Mouse (Mus musculus): ENCODE data around the gene Slc8a1. TPM values are rescaled to one million over a fixed set of nuclear protein-coding genes. Genes with fewer than 3 reads are reported as not detected.

The Slc8a1 gene
- polyA plus RNA-seq, 1 experiment from 2014 or later, result 5.1 TPM

- ATAC-seq, result no peak
- H3K4me3 ChIP-seq (replicated peaks), result no peak overlapping the region
- no peak overlapping the region for H3K4me2 ChIP-seq (replicated peaks)
- H3K27me3 ChIP-seq (replicated peaks), result no peaks in the 10 kb centered on the region
- no peaks in the 10 kb centered on the region for H3K4me1 ChIP-seq (replicated peaks)
- H3K9me3 ChIP-seq, result no peaks in the 10 kb centered on the region
- H3K27ac ChIP-seq, result no peak overlapping the region
- 75% methylated on average over 10 of the region's 10 CpGs for WGBS
- no peak overlapping the region for H3K9ac ChIP-seq
- H3K36me3 ChIP-seq, result no peaks in the 10 kb centered on the region
Observed at GRCm38 (mm10) chr17:81424256-81424912, 313.8 kb downstream of the Slc8a1 start.

GRCm38 (mm10) chr17:81419802-81420459 is 318.2 kb downstream of the Slc8a1 start:
- no peak overlapping the region for H3K4me2 ChIP-seq (replicated peaks)
- ATAC-seq, result no peak
- no peak overlapping the region for H3K4me3 ChIP-seq (replicated peaks)
- no peaks in the 10 kb centered on the region for H3K4me1 ChIP-seq (replicated peaks)
- no peaks in the 10 kb centered on the region for H3K36me3 ChIP-seq
- no peaks in the 10 kb centered on the region for H3K27me3 ChIP-seq (replicated peaks)
- 83% methylated on average over 10 of the region's 10 CpGs for WGBS
- H3K9ac ChIP-seq, result no peak overlapping the region
- no peaks in the 10 kb centered on the region for H3K9me3 ChIP-seq
- no peak overlapping the region for H3K27ac ChIP-seq

DNA sequence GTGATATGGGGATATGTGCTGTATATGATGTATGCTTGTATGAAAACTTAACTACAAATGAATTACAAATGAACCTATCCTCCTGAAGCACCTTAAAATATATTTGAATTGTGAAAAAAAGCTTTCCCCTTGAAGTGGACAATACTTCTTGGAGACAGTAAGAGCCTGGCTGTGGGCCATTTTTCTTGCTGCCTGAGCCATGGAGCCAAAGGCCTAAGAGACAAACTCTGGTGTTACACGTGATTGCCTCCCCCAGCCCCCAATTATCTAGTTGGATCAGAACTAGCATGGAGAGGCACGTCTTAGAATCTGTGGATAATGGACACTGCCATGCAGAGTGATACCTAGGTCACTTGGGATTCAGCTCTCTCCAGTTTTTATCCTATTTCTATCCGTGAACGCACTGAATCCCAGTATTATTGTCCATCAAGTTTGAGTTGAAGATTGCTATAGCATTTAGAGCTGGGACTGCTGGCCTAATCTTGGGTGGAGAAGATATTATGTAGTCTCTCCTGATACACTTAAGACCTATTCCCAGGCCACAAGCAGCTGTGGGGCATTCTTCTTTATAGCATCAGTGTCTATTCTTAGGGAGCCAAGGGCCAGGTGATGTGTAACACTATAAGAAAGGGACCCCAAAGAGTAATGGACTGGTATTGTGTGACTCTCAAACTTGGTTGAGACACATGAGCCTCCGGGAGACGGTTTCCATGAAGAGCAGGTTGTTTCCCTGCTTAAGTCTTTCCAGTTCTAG is 321.6 kb downstream of the Slc8a1 start:
- no peaks in the 10 kb centered on the region for H3K4me1 ChIP-seq (replicated peaks)
- H3K4me3 ChIP-seq (replicated peaks), result no peak overlapping the region
- no peaks in the 10 kb centered on the region for H3K36me3 ChIP-seq
- WGBS, result 84% methylated on average over 6 of the region's 6 CpGs
- no peaks in the 10 kb centered on the region for H3K9me3 ChIP-seq
- no peak overlapping the region for H3K27ac ChIP-seq
- H3K9ac ChIP-seq, result no peak overlapping the region
- ATAC-seq, result no peak
- no peak overlapping the region for H3K4me2 ChIP-seq (replicated peaks)
- H3K27me3 ChIP-seq (replicated peaks), result no peaks in the 10 kb centered on the region

DNA sequence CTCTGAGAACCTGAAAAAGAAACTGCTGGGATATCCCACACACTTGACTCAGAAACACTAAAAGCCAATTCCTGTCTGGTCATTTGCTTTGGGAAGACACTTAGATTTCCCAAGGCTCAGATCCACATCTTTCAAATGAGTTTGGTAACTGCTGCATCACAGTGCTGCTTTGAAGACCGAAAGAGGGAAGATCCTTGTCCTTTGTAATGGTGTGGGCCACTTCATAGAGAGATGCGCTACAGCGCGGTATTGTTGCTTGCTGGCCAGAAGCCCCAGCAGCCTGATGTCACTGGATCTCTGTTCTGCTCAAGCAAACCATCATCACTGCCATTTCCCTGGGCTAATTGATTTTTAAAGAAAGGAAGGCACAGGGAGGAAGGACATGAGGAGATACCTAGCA is 325.4 kb downstream of the Slc8a1 start:
- H3K9me3 ChIP-seq, result no peaks in the 10 kb centered on the region
- WGBS, result 85% methylated on average over 4 of the region's 4 CpGs
- no peak for ATAC-seq

GRCm38 (mm10) chr17:81404225-81404624 is 334.0 kb downstream of the Slc8a1 start:
- H3K27me3 ChIP-seq (replicated peaks), result no peaks in the 10 kb centered on the region
- no peak for ATAC-seq
- H3K4me3 ChIP-seq (replicated peaks), result no peak overlapping the region
- H3K27ac ChIP-seq, result no peak overlapping the region
- no peaks in the 10 kb centered on the region for H3K9me3 ChIP-seq
- 86% methylated on average over 4 of the region's 4 CpGs for WGBS
- peaks cover 4% of the 10 kb centered on the region; the same call in 1 of the 2 replicates for H3K4me1 ChIP-seq (replicated peaks)
- no peaks in the 10 kb centered on the region for H3K36me3 ChIP-seq
- H3K4me2 ChIP-seq (replicated peaks), result no peak overlapping the region
- H3K9ac ChIP-seq, result no peak overlapping the region

More for the DNA sequence above, 325.4 kb downstream of the Slc8a1 start:
- no peaks in the 10 kb centered on the region for H3K4me1 ChIP-seq (replicated peaks)
- H3K27ac ChIP-seq, result no peak overlapping the region
- H3K4me3 ChIP-seq (replicated peaks), result no peak overlapping the region
- no peaks in the 10 kb centered on the region for H3K36me3 ChIP-seq
- no peak overlapping the region for H3K4me2 ChIP-seq (replicated peaks)
- no peaks in the 10 kb centered on the region for H3K27me3 ChIP-seq (replicated peaks)
- H3K9ac ChIP-seq, result no peak overlapping the region

GRCm38 (mm10) chr17:81403121-81403520 is 335.1 kb downstream of the Slc8a1 start:
- no peak overlapping the region for H3K9ac ChIP-seq
- H3K27me3 ChIP-seq (replicated peaks), result no peaks in the 10 kb centered on the region
- H3K4me2 ChIP-seq (replicated peaks), result no peak overlapping the region
- WGBS, result 80% methylated on average over 4 of the region's 4 CpGs
- H3K9me3 ChIP-seq, result no peaks in the 10 kb centered on the region
- no peak for ATAC-seq
- peaks cover 4% of the 10 kb centered on the region; the same call in 1 of the 2 replicates for H3K4me1 ChIP-seq (replicated peaks)
- H3K36me3 ChIP-seq, result no peaks in the 10 kb centered on the region
- H3K4me3 ChIP-seq (replicated peaks), result no peak overlapping the region
- no peak overlapping the region for H3K27ac ChIP-seq

GRCm38 (mm10) chr17:81402636-81403035 is 335.5 kb downstream of the Slc8a1 start:
- H3K4me3 ChIP-seq (replicated peaks), result no peak overlapping the region
- no peak overlapping the region for H3K27ac ChIP-seq
- H3K4me2 ChIP-seq (replicated peaks), result no peak overlapping the region
- no peaks in the 10 kb centered on the region for H3K9me3 ChIP-seq
- H3K27me3 ChIP-seq (replicated peaks), result no peaks in the 10 kb centered on the region
- H3K4me1 ChIP-seq (replicated peaks), result peaks cover 4% of the 10 kb centered on the region; the same call in 1 of the 2 replicates
- H3K9ac ChIP-seq, result no peak overlapping the region
- WGBS, result 63% methylated on average over 2 of the region's 2 CpGs
- no peaks in the 10 kb centered on the region for H3K36me3 ChIP-seq
- 0 out of 2 replicates have a peak, but pooled peaks have one; percentile 56 for ATAC-seq

DNA sequence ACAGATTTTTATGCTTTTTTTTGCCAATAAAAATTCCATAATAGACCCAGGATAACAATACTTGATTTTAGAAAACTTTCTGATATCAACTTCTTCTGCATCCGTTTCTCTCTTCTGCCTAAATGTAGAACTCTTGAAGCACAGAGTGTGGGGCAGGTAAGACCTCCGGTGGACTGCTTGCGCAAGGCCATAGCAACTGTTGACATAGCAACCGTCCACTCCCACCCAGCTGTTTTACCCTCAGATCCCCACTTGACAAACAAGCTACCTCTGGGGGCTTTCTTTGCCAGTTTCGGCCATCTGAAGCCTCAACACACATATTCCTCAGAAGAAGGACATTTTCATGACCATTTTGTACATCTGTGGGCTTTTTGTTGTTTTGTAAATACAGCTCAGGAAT is 337.8 kb downstream of the Slc8a1 start:
- H3K27ac ChIP-seq, result no peak overlapping the region
- no peak overlapping the region for H3K4me2 ChIP-seq (replicated peaks)
- H3K4me1 ChIP-seq (replicated peaks), result peaks cover 4% of the 10 kb centered on the region; the same call in 1 of the 2 replicates
- ATAC-seq, result no peak
- WGBS, result 61% methylated on average over 5 of the region's 5 CpGs
- no peak overlapping the region for H3K4me3 ChIP-seq (replicated peaks)
- no peaks in the 10 kb centered on the region for H3K36me3 ChIP-seq
- H3K9ac ChIP-seq, result no peak overlapping the region
- H3K9me3 ChIP-seq, result no peaks in the 10 kb centered on the region
- H3K27me3 ChIP-seq (replicated peaks), result no peaks in the 10 kb centered on the region

DNA sequence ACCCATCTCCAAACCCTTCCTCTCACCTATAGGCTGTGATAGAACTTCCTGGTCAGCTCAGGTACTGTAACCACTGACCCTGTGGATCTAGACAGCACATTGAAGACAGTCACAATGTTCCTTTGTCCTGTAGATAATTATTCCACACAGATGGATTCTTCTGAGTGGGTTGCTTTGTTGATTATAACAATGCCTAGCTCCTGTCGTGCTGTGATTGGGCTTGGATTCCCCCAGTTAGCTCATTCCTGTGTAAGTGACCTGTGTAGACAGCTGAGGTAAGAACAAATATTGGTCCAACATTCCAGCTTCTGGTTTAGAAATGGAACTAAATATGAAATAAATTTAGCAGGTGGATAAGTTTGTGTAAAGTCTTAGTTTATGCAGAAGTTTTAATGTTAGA is 340.7 kb downstream of the Slc8a1 start:
- Histone ChIP-seq H3K27me3 (replicated peaks) (no peaks in the 10 kb centered on the region), H3K4me3 (replicated peaks) (no peak overlapping the region), H3K36me3 (no peaks in the 10 kb centered on the region), H3K27ac (no peak overlapping the region), H3K9me3 (no peaks in the 10 kb centered on the region), H3K4me1 (replicated peaks) (peaks cover 4% of the 10 kb centered on the region; the same call in 1 of the 2 replicates), H3K9ac (no peak overlapping the region), H3K4me2 (replicated peaks) (no peak overlapping the region)
- 77% methylated on average over 1 of the region's 1 CpGs for WGBS
- ATAC-seq, result no peak

GRCm38 (mm10) chr17:81394124-81394523 is 344.1 kb downstream of the Slc8a1 start:
- Histone ChIP-seq H3K27me3 (replicated peaks) (no peaks in the 10 kb centered on the region), H3K9ac (no peak overlapping the region), H3K4me3 (replicated peaks) (no peak overlapping the region), H3K36me3 (no peaks in the 10 kb centered on the region), H3K9me3 (no peaks in the 10 kb centered on the region), H3K27ac (no peak overlapping the region), H3K4me1 (replicated peaks) (peaks cover 4% of the 10 kb centered on the region; the same call in 1 of the 2 replicates), H3K4me2 (replicated peaks) (no peak overlapping the region)
- 36% methylated on average over 2 of the region's 2 CpGs for WGBS
- no peak for ATAC-seq

GRCm38 (mm10) chr17:81393040-81393439 is 345.1 kb downstream of the Slc8a1 start:
- Histone ChIP-seq H3K36me3 (no peaks in the 10 kb centered on the region), H3K4me1 (replicated peaks) (peaks cover 4% of the 10 kb centered on the region; the same call in 1 of the 2 replicates), H3K4me3 (replicated peaks) (no peak overlapping the region), H3K4me2 (replicated peaks) (no peak overlapping the region), H3K27ac (no peak overlapping the region), H3K27me3 (replicated peaks) (no peaks in the 10 kb centered on the region), H3K9ac (no peak overlapping the region), H3K9me3 (no peaks in the 10 kb centered on the region)
- WGBS, result 44% methylated on average over 4 of the region's 4 CpGs
- ATAC-seq, result no peak

DNA sequence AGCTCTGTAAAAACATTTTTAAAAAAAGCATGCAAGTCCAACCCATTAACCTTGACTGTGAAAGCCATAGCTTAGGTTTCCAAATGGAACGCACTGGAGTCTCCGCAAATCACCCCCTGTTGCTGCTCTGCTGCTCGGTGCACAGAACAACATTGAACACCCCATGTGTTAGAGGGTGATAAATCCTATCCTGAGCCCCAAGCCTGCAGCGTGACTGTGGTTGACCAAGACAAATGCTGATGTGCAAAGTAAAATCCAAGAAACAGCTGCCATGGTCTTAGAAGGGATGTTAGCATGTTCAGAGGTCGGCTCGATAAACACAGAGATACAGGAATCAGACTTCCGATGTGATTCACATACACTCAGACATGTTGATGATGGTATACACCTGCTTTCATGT is 346.7 kb downstream of the Slc8a1 start:
- Histone ChIP-seq H3K9ac (no peak overlapping the region), H3K9me3 (no peaks in the 10 kb centered on the region), H3K4me2 (replicated peaks) (no peak overlapping the region), H3K27ac (no peak overlapping the region), H3K36me3 (no peaks in the 10 kb centered on the region), H3K4me1 (replicated peaks) (peaks cover 4% of the 10 kb centered on the region; the same call in 1 of the 2 replicates), H3K27me3 (replicated peaks) (no peaks in the 10 kb centered on the region), H3K4me3 (replicated peaks) (no peak overlapping the region)
- ATAC-seq, result no peak
- WGBS, result 66% methylated on average over 7 of the region's 7 CpGs
